Mouse (Mus musculus) liver, adult 2 months (tissue): Measurements from ENCODE around the gene Vps16.

Experiments used
- CTCF ChIP-seq: fragments of 200-500 bp; IDR thresholded peaks from 2 replicates; pipeline ENCODE4 v1.5.1; 2011; ENCODE audit warnings: low read depth, low read length, control low read depth
- POLR2A ChIP-seq: fragments of 200-500 bp; IDR thresholded peaks from 2 replicates; pipeline ENCODE4 v1.6.1; 2011; ENCODE audit warnings: low read length, control low read depth; ENCODE audit not compliant: insufficient read depth; ENCODE audit errors: extremely low read depth

- TF ChIP-seq POLR2A, result peak; percentile 55
- TF ChIP-seq CTCF, result peak; percentile 70
Measured at GRCm38 (mm10) chr2:130424126-130424853, at the start of gene Vps16, which contains the start of gene Pced1a.
